Mouse (Mus musculus): Measurements from ENCODE around the gene Cd47. TPM values are rescaled to one million over a fixed set of nuclear protein-coding genes. Genes with fewer than 3 reads are reported as not detected.

The Cd47 gene
- polyA plus RNA-seq, 1 experiment, result 8.1 TPM

GRCm38 (mm10) chr16:49874546-49874945 lies 74.2 kb downstream of the Cd47 start:
- no peak overlapping the region for H3K4me3 ChIP-seq (ENCODE audit: control insufficient read depth, low read depth, low read length)
- no peak overlapping the region for H3K27ac ChIP-seq (ENCODE audit: control insufficient read depth, insufficient read depth, low read depth, low read length)
- H3K36me3 ChIP-seq (ENCODE audit: control insufficient read depth, insufficient read depth, low read length), result no peaks in the 10 kb centered on the region
- no peak for TF ChIP-seq POLR2A (IDR thresholded peaks at IDR 0.05; ENCODE audit: control insufficient read depth, low read depth, low read length)
- no peak for TF ChIP-seq CTCF (IDR thresholded peaks at IDR 0.05; ENCODE audit: control insufficient read depth, insufficient read depth, insufficient replicate concordance, low read depth, low read length)
- no peaks in the 10 kb centered on the region for H3K4me1 ChIP-seq (ENCODE audit: control insufficient read depth, insufficient read depth, low read length)
- no peaks in the 10 kb centered on the region for H3K27me3 ChIP-seq (ENCODE audit: control insufficient read depth, insufficient read depth, low read length)

DNA sequence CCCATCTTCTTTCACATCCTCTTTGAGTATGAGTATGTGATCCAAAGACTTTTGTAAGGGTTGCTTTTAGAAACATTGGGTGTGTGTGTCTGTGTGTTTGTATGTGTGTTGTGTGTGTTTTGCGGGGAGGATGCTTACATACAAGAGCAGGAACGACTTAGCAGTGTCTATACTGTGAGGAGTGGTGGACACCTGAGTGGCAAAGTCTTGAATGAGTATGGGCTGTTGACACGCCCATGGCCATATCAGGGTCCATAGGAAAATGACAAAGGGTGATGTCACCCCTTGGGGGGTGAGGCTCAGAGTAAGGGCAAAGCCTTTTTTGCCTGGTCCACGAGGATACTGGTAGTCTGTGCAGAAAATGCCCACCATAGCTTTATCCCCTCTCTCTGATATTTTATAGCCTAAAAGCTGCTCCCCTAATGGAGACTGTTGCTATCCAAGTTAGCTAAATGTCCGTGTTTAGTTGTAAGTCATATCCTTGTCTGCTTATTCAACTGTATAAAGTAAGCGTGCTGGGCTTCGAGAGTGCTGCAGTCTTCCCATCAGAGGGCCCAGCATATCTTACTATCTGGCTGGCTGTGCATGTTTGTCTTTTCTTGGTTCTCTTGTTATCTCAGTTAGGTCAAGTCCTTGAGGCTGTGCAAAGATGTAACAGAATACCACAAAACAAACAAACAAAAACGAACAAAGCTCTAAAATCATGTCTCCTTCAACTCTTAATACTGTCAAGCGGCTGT lies 76.1 kb downstream of the Cd47 start:
- TF ChIP-seq CTCF (IDR thresholded peaks at IDR 0.05; ENCODE audit: control insufficient read depth, insufficient read depth, insufficient replicate concordance, low read depth, low read length), result no peak
- no peak for TF ChIP-seq POLR2A (IDR thresholded peaks at IDR 0.05; ENCODE audit: control insufficient read depth, low read depth, low read length)
- no peaks in the 10 kb centered on the region for H3K36me3 ChIP-seq (ENCODE audit: control insufficient read depth, insufficient read depth, low read length)
- no peaks in the 10 kb centered on the region for H3K27me3 ChIP-seq (ENCODE audit: control insufficient read depth, insufficient read depth, low read length)
- no peak overlapping the region for H3K4me3 ChIP-seq (ENCODE audit: control insufficient read depth, low read depth, low read length)
- no peak overlapping the region for H3K27ac ChIP-seq (ENCODE audit: control insufficient read depth, insufficient read depth, low read depth, low read length)
- H3K4me1 ChIP-seq (ENCODE audit: control insufficient read depth, insufficient read depth, low read length), result no peaks in the 10 kb centered on the region

GRCm38 (mm10) chr16:49877243-49877642 lies 76.9 kb downstream of the Cd47 start:
- Histone ChIP-seq H3K4me3 (ENCODE audit: control insufficient read depth, low read depth, low read length) (no peak overlapping the region), H3K36me3 (ENCODE audit: control insufficient read depth, insufficient read depth, low read length) (no peaks in the 10 kb centered on the region), H3K27ac (ENCODE audit: control insufficient read depth, insufficient read depth, low read depth, low read length) (no peak overlapping the region), H3K27me3 (ENCODE audit: control insufficient read depth, insufficient read depth, low read length) (no peaks in the 10 kb centered on the region), H3K4me1 (ENCODE audit: control insufficient read depth, insufficient read depth, low read length) (no peaks in the 10 kb centered on the region)
- TF ChIP-seq CTCF (IDR thresholded peaks at IDR 0.05; ENCODE audit: control insufficient read depth, insufficient read depth, insufficient replicate concordance, low read depth, low read length), result no peak
- TF ChIP-seq POLR2A (IDR thresholded peaks at IDR 0.05; ENCODE audit: control insufficient read depth, low read depth, low read length), result no peak

DNA sequence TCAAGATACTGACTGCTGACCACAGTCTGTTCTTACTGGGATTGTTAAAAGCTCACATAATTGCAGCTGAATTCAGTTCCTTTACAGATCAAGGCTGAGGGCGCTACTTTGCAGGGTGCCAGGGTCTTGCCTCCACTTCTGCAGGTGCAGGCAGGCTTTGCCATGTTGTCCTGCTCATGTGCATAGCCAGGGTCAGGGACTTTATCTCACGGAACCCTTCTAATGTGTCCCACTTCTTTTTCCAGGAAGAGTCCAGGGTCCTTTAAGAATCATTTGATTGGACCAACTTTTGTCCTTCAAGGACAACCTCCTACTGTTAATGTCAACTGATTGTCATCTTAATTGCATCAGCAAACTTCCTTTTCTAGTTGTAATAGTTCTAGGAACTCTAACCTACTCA lies 77.7 kb downstream of the Cd47 start:
- TF ChIP-seq POLR2A (IDR thresholded peaks at IDR 0.05; ENCODE audit: control insufficient read depth, low read depth, low read length), result no peak
- TF ChIP-seq CTCF (IDR thresholded peaks at IDR 0.05; ENCODE audit: control insufficient read depth, insufficient read depth, insufficient replicate concordance, low read depth, low read length), result no peak
- no peaks in the 10 kb centered on the region for H3K27me3 ChIP-seq (ENCODE audit: control insufficient read depth, insufficient read depth, low read length)
- no peak overlapping the region for H3K27ac ChIP-seq (ENCODE audit: control insufficient read depth, insufficient read depth, low read depth, low read length)
- H3K4me1 ChIP-seq (ENCODE audit: control insufficient read depth, insufficient read depth, low read length), result no peaks in the 10 kb centered on the region
- no peaks in the 10 kb centered on the region for H3K36me3 ChIP-seq (ENCODE audit: control insufficient read depth, insufficient read depth, low read length)
- no peak overlapping the region for H3K4me3 ChIP-seq (ENCODE audit: control insufficient read depth, low read depth, low read length)

DNA sequence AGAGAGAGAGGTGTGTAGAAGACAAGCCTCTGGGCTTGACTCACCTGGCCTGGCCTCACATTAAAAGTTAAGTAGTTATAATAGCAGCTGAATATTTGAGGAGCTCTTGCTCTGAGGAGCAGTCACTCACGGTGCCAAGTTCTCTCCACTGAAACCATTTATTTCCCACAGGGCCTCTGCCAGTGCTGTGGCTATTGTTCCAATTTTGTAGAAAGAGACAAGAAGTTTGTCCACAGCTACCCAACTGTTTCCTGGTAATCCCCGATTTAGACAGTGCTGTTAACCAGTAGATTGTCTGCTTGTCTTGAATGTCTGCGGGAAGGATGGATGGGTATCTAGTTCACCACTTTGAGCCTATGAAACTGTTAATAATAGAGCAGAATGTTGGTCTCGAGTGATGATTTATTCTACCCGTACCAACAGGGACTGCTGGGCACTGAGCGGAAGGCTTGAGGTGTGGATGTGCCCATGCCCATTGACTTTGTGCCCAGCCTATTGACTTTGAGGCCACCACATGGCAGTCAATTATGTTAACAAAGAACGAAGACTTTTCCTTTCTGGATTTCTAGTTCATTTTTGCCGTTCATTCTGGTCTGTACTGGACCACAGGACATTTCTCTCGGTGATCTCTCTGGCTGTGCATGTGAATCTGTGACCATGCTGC lies 86.2 kb downstream of the Cd47 start:
- Histone ChIP-seq H3K4me1 (ENCODE audit: control insufficient read depth, insufficient read depth, low read length) (no peaks in the 10 kb centered on the region), H3K36me3 (ENCODE audit: control insufficient read depth, insufficient read depth, low read length) (no peaks in the 10 kb centered on the region), H3K27ac (ENCODE audit: control insufficient read depth, insufficient read depth, low read depth, low read length) (no peak overlapping the region), H3K27me3 (ENCODE audit: control insufficient read depth, insufficient read depth, low read length) (no peaks in the 10 kb centered on the region), H3K4me3 (ENCODE audit: control insufficient read depth, low read depth, low read length) (no peak overlapping the region)
- TF ChIP-seq POLR2A (IDR thresholded peaks at IDR 0.05; ENCODE audit: control insufficient read depth, low read depth, low read length), result no peak
- no peak for TF ChIP-seq CTCF (IDR thresholded peaks at IDR 0.05; ENCODE audit: control insufficient read depth, insufficient read depth, insufficient replicate concordance, low read depth, low read length)

GRCm38 (mm10) chr16:49887290-49887689 lies 87.0 kb downstream of the Cd47 start:
- TF ChIP-seq CTCF (IDR thresholded peaks at IDR 0.05; ENCODE audit: control insufficient read depth, insufficient read depth, insufficient replicate concordance, low read depth, low read length) (no peak), POLR2A (IDR thresholded peaks at IDR 0.05; ENCODE audit: control insufficient read depth, low read depth, low read length) (no peak)
- no peaks in the 10 kb centered on the region; the same call in 1 of the 2 replicates for H3K4me1 ChIP-seq (ENCODE audit: control insufficient read depth, insufficient read depth, low read length)
- H3K36me3 ChIP-seq (ENCODE audit: control insufficient read depth, insufficient read depth, low read length), result no peaks in the 10 kb centered on the region
- H3K4me3 ChIP-seq (ENCODE audit: control insufficient read depth, low read depth, low read length), result no peak overlapping the region
- no peaks in the 10 kb centered on the region for H3K27me3 ChIP-seq (ENCODE audit: control insufficient read depth, insufficient read depth, low read length)
- H3K27ac ChIP-seq (ENCODE audit: control insufficient read depth, insufficient read depth, low read depth, low read length), result no peak overlapping the region

GRCm38 (mm10) chr16:49887811-49888564 lies 87.7 kb downstream of the Cd47 start:
- H3K27ac ChIP-seq (ENCODE audit: control insufficient read depth, insufficient read depth, low read depth, low read length), result no peak overlapping the region
- no peak for TF ChIP-seq POLR2A (IDR thresholded peaks at IDR 0.05; ENCODE audit: control insufficient read depth, low read depth, low read length)
- TF ChIP-seq CTCF (IDR thresholded peaks at IDR 0.05; ENCODE audit: control insufficient read depth, insufficient read depth, insufficient replicate concordance, low read depth, low read length), result no peak
- no peak overlapping the region for H3K4me3 ChIP-seq (ENCODE audit: control insufficient read depth, low read depth, low read length)
- H3K4me1 ChIP-seq (ENCODE audit: control insufficient read depth, insufficient read depth, low read length), result no peaks in the 10 kb centered on the region; the same call in 1 of the 2 replicates
- H3K27me3 ChIP-seq (ENCODE audit: control insufficient read depth, insufficient read depth, low read length), result no peaks in the 10 kb centered on the region
- no peaks in the 10 kb centered on the region for H3K36me3 ChIP-seq (ENCODE audit: control insufficient read depth, insufficient read depth, low read length)

All from testis, adult 2 months (tissue).